Mouse (Mus musculus) heart, postnatal 36 days (tissue): ENCODE measurements at regions not wholly inside any gene's neighbourhood (a gene's known extent, or its start where the extent isn't known, plus 50 kb on each side); places are given as distances from the start of the nearest gene placed in this dataset.
"Not testable (repeated sequence)": the region's sequence is repeated elsewhere in the genome, so short reads cannot be mapped to it uniquely, and the experiment has no call there.

Experiments
- DNase-seq, 2 experiments: peaks; one replicate each; pipeline ENCODE4 v3.0.0; 2021 to 2022
- intact Hi-C: fragments of 180-260 bp; cut with DNase I; formaldehyde crosslinking; loops from one replicate; pipeline ENCODE4 v1.15.1; 2025

DNA sequence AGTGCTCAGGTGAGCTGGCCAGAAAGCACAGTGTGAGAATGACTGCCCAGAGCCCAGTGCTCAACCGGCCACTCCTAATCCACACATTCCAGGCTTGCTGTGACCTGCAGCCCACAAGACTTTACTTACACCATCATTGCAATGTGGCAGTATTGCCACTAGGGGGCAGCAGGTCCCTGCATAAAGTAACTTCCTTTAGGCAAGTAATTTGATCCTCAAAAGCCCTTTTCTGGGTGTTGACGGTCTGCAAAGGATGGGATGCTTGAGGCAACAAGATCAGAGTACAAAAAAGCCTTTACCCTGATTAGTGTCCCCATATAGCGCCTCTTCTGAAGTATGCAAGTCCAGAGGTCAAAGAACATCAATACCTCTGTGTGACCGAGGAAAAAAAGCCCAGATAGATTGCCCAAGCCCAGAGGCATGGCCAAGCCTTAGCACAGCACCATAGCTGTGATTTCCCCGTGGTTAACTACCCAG, 189.7 kb upstream of the Pkdcc start:
- intact Hi-C loops: loop anchor here (5.0 kb wide), 2 partner anchors 227 to 432 kb away; no protein-coding TSS in a partner anchor
- DNase-seq: peak; percentile 69 to 78

GRCm38 (mm10) chr17:83034914-83035573, 180.0 kb upstream of the Pkdcc start:
- intact Hi-C loops: no loop called here
- DNase-seq: no peak

- intact Hi-C loops: no loop called here
- DNase-seq: no peak
Observed at GRCm38 (mm10) chr17:83035574-83035918, 179.5 kb upstream of the Pkdcc start.

- no peak for DNase-seq
- intact Hi-C loops: no loop called here
Observed at GRCm38 (mm10) chr17:83039563-83039962, 175.5 kb upstream of the Pkdcc start.

DNA sequence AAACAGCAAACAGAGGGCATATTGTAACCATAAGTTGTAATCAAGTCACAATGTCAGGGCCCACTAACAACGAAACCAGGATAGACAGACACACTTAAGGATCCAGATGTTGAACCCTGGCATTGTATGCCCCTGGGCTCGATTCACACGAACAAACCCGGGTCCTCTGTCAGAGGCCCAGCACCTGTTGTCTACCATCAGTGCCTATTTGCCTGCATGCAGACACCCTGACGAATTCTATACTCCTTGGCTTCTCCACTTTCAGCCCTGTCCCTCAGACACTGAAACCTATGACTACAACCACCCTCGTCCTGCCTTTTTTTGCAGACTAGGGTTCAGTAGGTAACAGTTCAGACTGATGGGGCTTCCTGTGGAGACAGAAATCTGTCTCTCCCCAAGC, 170.6 kb upstream of the Pkdcc start:
- DNase-seq: no peak
- intact Hi-C loops: loop anchor here (1.0 kb wide), 1 partner anchor 207 kb away; no protein-coding TSS in a partner anchor

- DNase-seq: no peak
- intact Hi-C loops: no loop called here
Observed at GRCm38 (mm10) chr17:83049972-83050535, 165.0 kb upstream of the Pkdcc start.

- intact Hi-C loops: no loop called here
- DNase-seq: no peak
Observed at GRCm38 (mm10) chr17:83050591-83051197, 164.4 kb upstream of the Pkdcc start.

DNA sequence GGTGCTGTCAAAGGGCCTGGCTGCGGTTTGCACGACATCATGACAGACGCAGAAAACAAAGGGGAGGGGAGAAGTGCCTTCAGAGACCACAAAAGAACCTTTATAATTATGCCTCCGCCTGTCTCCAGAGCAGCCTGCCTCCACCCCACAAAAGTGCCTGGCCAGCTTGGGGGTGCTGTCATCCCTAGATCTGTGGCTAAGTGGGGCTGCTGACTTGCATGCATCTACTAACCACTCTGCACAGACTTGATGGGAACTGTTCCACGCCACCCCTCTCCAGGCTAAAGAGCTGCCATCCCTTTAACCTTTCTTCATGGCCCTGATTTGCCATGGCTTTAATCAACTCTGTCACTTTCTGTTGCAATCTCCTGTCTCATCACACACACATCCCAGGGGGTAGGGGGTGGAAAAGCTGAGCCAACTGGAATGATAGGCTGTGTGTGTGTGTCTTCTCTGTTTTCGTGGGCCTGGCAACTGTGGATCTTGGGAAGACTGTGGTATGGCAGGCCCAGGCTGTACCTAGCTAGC, 162.4 kb upstream of the Pkdcc start:
- no peak for DNase-seq
- intact Hi-C loops: no loop called here

- intact Hi-C loops: no loop called here
- DNase-seq: no peak
Observed at GRCm38 (mm10) chr17:83057832-83058231, 157.3 kb upstream of the Pkdcc start.

- intact Hi-C loops: no loop called here
- no peak for DNase-seq
Observed at GRCm38 (mm10) chr17:83061843-83062242, 153.2 kb upstream of the Pkdcc start.

GRCm38 (mm10) chr17:83063848-83064247, 151.2 kb upstream of the Pkdcc start:
- intact Hi-C loops: no loop called here
- DNase-seq: no peak

DNA sequence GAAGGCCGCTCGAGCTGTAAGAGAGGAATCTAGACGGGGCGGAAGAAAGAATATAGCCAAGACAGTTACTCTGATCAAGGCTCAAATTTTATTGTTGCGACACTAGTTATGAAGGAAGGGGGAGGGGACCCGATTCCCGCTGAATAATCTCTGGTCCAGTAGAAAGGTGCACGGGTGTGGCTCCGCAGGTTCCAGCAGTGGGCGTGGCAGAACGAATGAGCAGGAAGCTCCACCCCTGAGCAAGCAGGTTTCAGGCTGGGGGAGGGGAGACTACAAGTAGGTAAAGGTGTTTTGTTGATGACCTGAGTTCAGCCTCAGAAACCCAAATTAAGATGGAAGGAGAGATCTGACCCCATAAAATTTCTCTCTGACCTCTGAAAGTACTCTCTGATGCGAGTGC, 150.7 kb upstream of the Pkdcc start:
- DNase-seq, intact Hi-C loops: not testable (repeated sequence)

DNA sequence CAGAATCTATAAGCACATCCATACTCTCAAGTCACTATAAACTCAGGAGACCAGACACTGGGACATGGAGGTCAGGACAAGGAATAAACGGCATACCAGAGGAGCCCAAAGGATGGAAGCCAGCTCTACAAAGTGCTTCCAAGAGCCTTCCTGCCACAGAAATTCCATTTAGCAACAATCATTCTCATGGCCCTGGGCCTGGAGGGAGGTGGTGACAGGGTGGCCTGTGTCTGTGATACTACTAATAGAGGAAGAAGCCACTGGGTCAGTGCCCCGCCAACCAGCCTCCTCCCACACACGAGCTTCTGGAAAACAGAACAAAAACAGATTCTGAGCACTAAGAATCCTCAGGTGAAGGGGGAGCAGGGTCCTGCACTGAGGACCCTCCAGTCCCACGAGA, 145.8 kb upstream of the Pkdcc start:
- intact Hi-C loops: loop anchor here (5.0 kb wide), 1 partner anchor 53 kb away; no protein-coding TSS in a partner anchor
- peak; percentile 20 to 31 for DNase-seq

GRCm38 (mm10) chr17:83071746-83072145, 143.3 kb upstream of the Pkdcc start:
- DNase-seq: no peak
- intact Hi-C loops: no loop called here

GRCm38 (mm10) chr17:83072175-83072574, 142.9 kb upstream of the Pkdcc start:
- no peak for DNase-seq
- intact Hi-C loops: no loop called here

- intact Hi-C loops: no loop called here
- no peak for DNase-seq
Observed at GRCm38 (mm10) chr17:83074893-83075292, 140.2 kb upstream of the Pkdcc start.

- DNase-seq: peak in 1 of 2 experiments; percentile 9
Observed at GRCm38 (mm10) chr17:83077737-83078600, 137.1 kb upstream of the Pkdcc start.

DNA sequence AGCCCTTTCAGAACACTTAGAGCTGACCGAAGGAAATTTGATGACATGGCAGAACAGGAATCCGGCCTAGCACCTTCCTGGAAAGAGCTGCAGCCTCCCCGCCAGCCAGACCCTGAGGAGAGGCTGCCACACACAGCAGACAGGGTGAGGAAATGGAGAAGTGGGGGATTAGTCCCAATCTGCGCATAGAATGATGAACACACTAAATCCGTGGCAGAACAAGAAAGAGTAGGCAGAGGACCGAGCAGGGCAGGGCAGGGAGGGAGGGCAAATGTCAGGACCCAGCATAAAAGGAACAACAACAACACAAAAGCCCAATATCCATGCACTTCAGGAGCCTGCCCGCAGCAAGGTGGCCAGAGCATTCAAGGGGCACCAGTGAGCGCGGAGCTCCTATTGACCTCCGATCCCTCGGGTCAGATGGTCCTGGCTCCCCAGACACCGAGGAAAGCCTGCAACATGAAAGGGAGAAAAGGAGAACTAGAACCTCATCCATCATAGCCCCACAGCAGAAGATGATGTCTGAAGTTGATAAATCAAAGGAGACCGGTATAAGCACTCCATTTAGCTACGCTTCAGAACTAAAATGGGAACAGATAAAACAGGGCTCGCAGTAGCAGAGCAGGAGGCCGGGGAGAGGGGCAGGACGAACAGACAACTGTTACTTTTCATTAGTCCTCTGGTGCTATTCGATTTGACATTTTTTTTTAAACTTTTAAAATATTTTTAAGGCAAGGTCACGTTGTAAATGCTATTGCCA, 136.3 kb upstream of the Pkdcc start:
- intact Hi-C loops: no loop called here
- DNase-seq: no peak

More at GRCm38 (mm10) chr17:83077737-83078600, 137.1 kb upstream of the Pkdcc start:
- intact Hi-C loops: no loop called here

DNA sequence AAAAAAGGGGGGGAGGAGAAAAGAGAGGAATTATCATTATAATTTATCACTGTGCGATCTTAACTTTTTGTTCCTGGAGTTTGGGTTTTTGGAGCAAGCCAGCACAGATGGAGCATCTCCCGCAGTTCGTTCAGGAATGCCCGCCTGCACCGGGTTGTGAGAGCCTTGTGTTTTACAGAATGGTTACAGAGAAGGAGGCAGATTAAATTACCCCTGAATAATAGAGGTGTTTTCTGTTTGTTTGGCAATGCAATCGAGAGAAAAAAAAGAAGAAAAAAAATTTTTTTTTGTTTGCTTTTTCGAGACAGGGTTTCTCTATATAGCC, 135.8 kb upstream of the Pkdcc start:
- intact Hi-C loops: no loop called here

DNA sequence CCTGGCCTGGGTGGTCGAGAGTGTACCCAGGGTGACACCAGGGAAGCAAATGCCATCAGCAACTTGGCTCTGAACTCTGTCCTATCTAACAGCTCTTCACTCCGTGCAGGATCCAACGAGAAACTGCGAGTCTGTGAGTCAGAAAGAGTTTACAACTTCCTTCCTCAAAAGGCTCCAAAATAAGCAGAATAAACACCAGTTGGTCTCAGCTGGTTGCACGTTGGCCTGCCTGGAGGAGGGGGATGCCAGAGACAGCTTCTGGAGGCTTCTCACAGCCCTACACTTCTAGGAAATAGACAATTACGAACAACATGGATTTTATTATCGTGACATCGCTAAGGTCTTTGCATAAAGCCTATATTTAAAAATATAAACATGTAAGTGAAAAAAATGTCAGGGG, 133.4 kb upstream of the Pkdcc start:
- intact Hi-C loops: no loop called here
- DNase-seq: no peak

More for the DNA sequence above, 135.8 kb upstream of the Pkdcc start:
- DNase-seq: no peak
